Mouse (Mus musculus) erythroblast, embryonic 14.5 days (primary cell): ENCODE results near the gene Exosc5.

Experiments
- GATA1 ChIP-seq: IDR thresholded peaks from 2 replicates; pipeline ENCODE4 v1.6.1; 2012; ENCODE audit warnings: low read length, inconsistent platforms, mixed read lengths
- TAL1 ChIP-seq: IDR thresholded peaks from 3 replicates; pipeline ENCODE4 v1.6.1; 2012; ENCODE audit warnings: low read length, inconsistent platforms, mixed read lengths

DNA sequence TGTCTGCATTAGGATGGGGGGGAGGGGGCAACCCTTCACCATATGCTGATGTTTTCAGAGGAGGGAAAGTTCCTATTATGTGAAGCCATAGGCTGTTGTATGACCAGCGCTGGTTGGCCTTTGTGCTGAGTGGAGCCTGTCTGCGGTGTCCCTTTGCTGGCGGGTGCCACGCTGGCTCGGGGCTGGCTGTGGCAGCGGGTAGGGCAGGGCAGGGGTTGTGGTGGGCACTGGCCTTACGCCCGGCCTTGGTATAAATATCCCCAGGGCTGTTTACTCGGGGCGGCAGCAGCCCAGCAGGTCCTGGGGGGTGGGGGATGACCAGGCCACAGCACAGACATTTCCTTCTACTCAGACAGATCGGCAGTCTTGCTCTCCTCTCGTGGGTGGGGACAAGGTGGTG lies 51.0 kb downstream of the Exosc5 start:
- TF ChIP-seq TAL1 (no peak), GATA1 (no peak)
